Mouse (Mus musculus) MEL (cell line): ENCODE measurements around the gene Cntnap1. TPM values are rescaled to one million over a fixed set of nuclear protein-coding genes. Genes with fewer than 3 reads are reported as not detected.
A peak's percentile ranks its signal among the peaks of the same experiment; 100 is the strongest.

Experiments
- DNase-seq: peaks from one replicate; pipeline ENCODE4 v3.0.0; 2011; ENCODE audit warnings: low read depth, low spot score
- H3K27ac ChIP-seq: 2 replicates; pipeline ENCODE4 v1.5.1; 2012; ENCODE audit warnings: low read depth, mild to moderate bottlenecking, control low read depth, low read length, moderate library complexity; ENCODE audit not compliant: control insufficient read depth
- H3K27me3 ChIP-seq, 2 experiments: fragments of 150-350 bp in 1 of 2; sonication (generic) in 1 of 2; 2 replicates each; pipeline ENCODE4 v1.6.1; 2012; ENCODE audit warnings: low read length in 2 of 2, mild to moderate bottlenecking in 2 of 2, improper control_type of control experiment in 1 of 2, moderate library complexity in 1 of 2; ENCODE audit not compliant: insufficient read depth in 2 of 2, control insufficient read depth in 1 of 2
- H3K36me3 ChIP-seq, 2 experiments: 2 replicates each; pipeline ENCODE4 v1.6.1; 2012 to 2014; ENCODE audit warnings: low read length in 2 of 2, improper control_type of control experiment in 1 of 2, inconsistent platforms in 1 of 2, mild to moderate bottlenecking in 1 of 2; ENCODE audit not compliant: insufficient read depth in 2 of 2, control insufficient read depth in 1 of 2
- H3K4me1 ChIP-seq, 2 experiments: fragments of 150-350 bp in 1 of 2; sonication (generic) in 1 of 2; 2 replicates each; pipeline ENCODE4 v1.6.1; 2012; ENCODE audit warnings: low read length in 2 of 2, improper control_type of control experiment in 1 of 2, mild to moderate bottlenecking in 1 of 2; ENCODE audit not compliant: insufficient read depth in 2 of 2, control insufficient read depth in 1 of 2
- H3K4me3 ChIP-seq, 2 experiments: fragments of 150-350 bp in 1 of 2; sonication (generic) in 1 of 2; 2 replicates each; pipeline ENCODE4 v1.5.1; 2012; ENCODE audit warnings: low read depth in 2 of 2, low read length in 2 of 2, mild to moderate bottlenecking in 2 of 2, moderate library complexity in 2 of 2, control low read depth in 1 of 2, improper control_type of control experiment in 1 of 2; ENCODE audit not compliant: control insufficient read depth in 1 of 2, insufficient read depth in 1 of 2
- H3K79me2 ChIP-seq: 2 replicates; pipeline ENCODE4 v1.6.1; 2012; ENCODE audit warnings: mild to moderate bottlenecking, low read length, moderate library complexity; ENCODE audit not compliant: control insufficient read depth, poor library complexity, insufficient read depth
- H3K9ac ChIP-seq: 2 replicates; pipeline ENCODE4 v1.6.1; 2012; ENCODE audit warnings: low read depth, mild to moderate bottlenecking, control low read depth, low read length, moderate library complexity; ENCODE audit not compliant: control insufficient read depth, poor library complexity, severe bottlenecking
- H3K9me3 ChIP-seq: fragments of 150-350 bp; sonication (generic); replicated peaks from 2 replicates; pipeline ENCODE4 v1.6.1; 2012; ENCODE audit warnings: mild to moderate bottlenecking, low read length, improper control_type of control experiment, moderate library complexity; ENCODE audit not compliant: insufficient read depth
- CHD2 ChIP-seq: IDR thresholded peaks from 2 replicates; pipeline ENCODE4 v1.6.1; 2011; ENCODE audit warnings: low read length, improper control_type of control experiment
- GATA1 ChIP-seq: IDR thresholded peaks from 2 replicates; pipeline ENCODE4 v1.6.1; 2011; ENCODE audit warnings: low read depth, low read length, improper control_type of control experiment
- HCFC1 ChIP-seq: IDR thresholded peaks from 2 replicates; pipeline ENCODE4 v1.6.1; 2012; ENCODE audit warnings: low read depth, mild to moderate bottlenecking, inconsistent platforms, low read length, improper control_type of control experiment, moderate library complexity
- JUND ChIP-seq: IDR thresholded peaks from 2 replicates; pipeline ENCODE4 v1.6.1; 2011; ENCODE audit warnings: low read depth, mild to moderate bottlenecking, improper control_type of control experiment, low read length
- MAZ ChIP-seq: IDR thresholded peaks from 2 replicates; pipeline ENCODE4 v1.6.1; 2012; ENCODE audit warnings: low read depth, mild to moderate bottlenecking, inconsistent platforms, low read length, improper control_type of control experiment
- MYB ChIP-seq: IDR thresholded peaks from 2 replicates; pipeline ENCODE4 v1.6.1; 2011; ENCODE audit warnings: mild to moderate bottlenecking, low read depth, low read length, improper control_type of control experiment
- NELFE ChIP-seq: IDR thresholded peaks from 2 replicates; pipeline ENCODE4 v1.6.1; 2011; ENCODE audit warnings: low read depth, low read length, improper control_type of control experiment
- POLR2A ChIP-seq, 2 experiments: IDR thresholded peaks; 2 replicates each; pipeline ENCODE4 v1.6.1; 2011 to 2012; ENCODE audit warnings: low read length in 2 of 2, mild to moderate bottlenecking in 2 of 2, control low read depth in 1 of 2, improper control_type of control experiment in 1 of 2, low read depth in 1 of 2, moderate library complexity in 1 of 2; ENCODE audit not compliant: control insufficient read depth in 1 of 2, insufficient read depth in 1 of 2, poor library complexity in 1 of 2
- POLR2AphosphoS2 ChIP-seq: IDR thresholded peaks from 2 replicates; pipeline ENCODE4 v1.6.1; 2011; ENCODE audit warnings: low read length, improper control_type of control experiment
- TCF12 ChIP-seq: IDR thresholded peaks from 2 replicates; pipeline ENCODE4 v1.6.1; 2014; ENCODE audit warnings: low read depth, mild to moderate bottlenecking, inconsistent platforms, low read length, improper control_type of control experiment, moderate library complexity
- USF1 ChIP-seq: IDR thresholded peaks from 2 replicates; pipeline ENCODE4 v1.6.1; 2014; ENCODE audit warnings: low read depth, mild to moderate bottlenecking, inconsistent platforms, low read length, improper control_type of control experiment, moderate library complexity
- USF2 ChIP-seq, 2 experiments: IDR thresholded peaks; 2 replicates each; pipeline ENCODE4 v1.6.1; 2011 to 2012; ENCODE audit warnings: improper control_type of control experiment in 2 of 2, low read length in 2 of 2, borderline replicate concordance in 1 of 2, inconsistent platforms in 1 of 2, low read depth in 1 of 2, mild to moderate bottlenecking in 1 of 2; ENCODE audit not compliant: insufficient read depth in 1 of 2
- ZKSCAN1 ChIP-seq: IDR thresholded peaks from 2 replicates; pipeline ENCODE4 v1.6.1; 2012; ENCODE audit warnings: low read depth, mild to moderate bottlenecking, inconsistent platforms, low read length, improper control_type of control experiment, moderate library complexity
- ZMIZ1 ChIP-seq: IDR thresholded peaks from 2 replicates; pipeline ENCODE4 v1.6.1; 2012; ENCODE audit warnings: low read depth, mild to moderate bottlenecking, inconsistent platforms, low read length, improper control_type of control experiment, moderate library complexity
- polyA plus RNA-seq, 2 experiments: library from polyadenylated mRNA; stranded (reverse) in 1 of 2; unstranded in 1 of 2; fragments of >175 nt in 1 of 2; fragments of >200 nt in 1 of 2; gene quantifications; 2 replicates each; pipeline versions ENCODE4 v1.2.1 to v1.2.4; 2012; ENCODE audit warnings: low replicate concordance in 2 of 2, low read depth in 1 of 2; ENCODE audit not compliant: insufficient read length in 2 of 2, insufficient read depth in 1 of 2, missing spikeins in 1 of 2
- total RNA-seq: library from RNA; depleted of rRNA; stranded (reverse); fragments of 300-350 nt; gene quantifications from 2 replicates; pipeline ENCODE4 v1.2.3, GENCODE M21; 2012

Cntnap1 gene
- total and polyA plus RNA-seq, 3 experiments = 0.01 TPM; not detected in 2

DNA sequence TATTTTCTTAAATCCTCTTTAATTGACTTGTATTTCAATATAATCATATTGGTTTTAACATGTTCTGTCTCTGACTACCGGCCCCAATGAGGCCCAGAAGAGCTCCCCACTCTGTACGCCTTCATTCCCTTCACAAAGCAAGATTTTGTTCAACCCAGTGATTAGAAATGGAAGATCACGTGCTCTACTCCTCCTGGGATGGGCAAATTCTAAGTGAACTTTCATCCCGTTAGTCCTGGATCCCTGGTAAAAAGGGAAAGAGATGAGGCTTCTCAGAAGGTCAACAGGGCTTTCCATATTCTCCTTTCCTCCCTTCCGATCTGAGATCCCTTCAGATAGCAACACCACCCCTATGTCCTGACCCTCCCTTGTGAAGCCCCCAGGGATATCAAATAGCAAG is 60.2 kb downstream of the Cntnap1 start:
- Histone ChIP-seq H3K27ac (no peak overlapping the region), H3K79me2 (peaks cover 5% of the 10 kb centered on the region; the same call in 1 of the 2 replicates), H3K36me3 (peaks cover 0 to 16% of the 10 kb centered on the region in 2 experiments; a peak in 2 of 4 replicates), H3K27me3 (peaks cover 0 to 4% of the 10 kb centered on the region in 2 experiments; a peak in 2 of 4 replicates), H3K4me1 (peaks cover 3 to 26% of the 10 kb centered on the region in 2 experiments; a peak in 3 of 4 replicates), H3K9me3 (no peaks in the 10 kb centered on the region), H3K4me3 (no peak overlapping the region), H3K9ac (no peak overlapping the region)
- TF ChIP-seq HCFC1 = no peak
- TF ChIP-seq TCF12 = no peak
- TF ChIP-seq GATA1 = no peak
- TF ChIP-seq USF1 = 0 out of 2 replicates have a peak, but pooled peaks have one; percentile 31
- no peak for TF ChIP-seq JUND
- no peak for DNase-seq

DNA sequence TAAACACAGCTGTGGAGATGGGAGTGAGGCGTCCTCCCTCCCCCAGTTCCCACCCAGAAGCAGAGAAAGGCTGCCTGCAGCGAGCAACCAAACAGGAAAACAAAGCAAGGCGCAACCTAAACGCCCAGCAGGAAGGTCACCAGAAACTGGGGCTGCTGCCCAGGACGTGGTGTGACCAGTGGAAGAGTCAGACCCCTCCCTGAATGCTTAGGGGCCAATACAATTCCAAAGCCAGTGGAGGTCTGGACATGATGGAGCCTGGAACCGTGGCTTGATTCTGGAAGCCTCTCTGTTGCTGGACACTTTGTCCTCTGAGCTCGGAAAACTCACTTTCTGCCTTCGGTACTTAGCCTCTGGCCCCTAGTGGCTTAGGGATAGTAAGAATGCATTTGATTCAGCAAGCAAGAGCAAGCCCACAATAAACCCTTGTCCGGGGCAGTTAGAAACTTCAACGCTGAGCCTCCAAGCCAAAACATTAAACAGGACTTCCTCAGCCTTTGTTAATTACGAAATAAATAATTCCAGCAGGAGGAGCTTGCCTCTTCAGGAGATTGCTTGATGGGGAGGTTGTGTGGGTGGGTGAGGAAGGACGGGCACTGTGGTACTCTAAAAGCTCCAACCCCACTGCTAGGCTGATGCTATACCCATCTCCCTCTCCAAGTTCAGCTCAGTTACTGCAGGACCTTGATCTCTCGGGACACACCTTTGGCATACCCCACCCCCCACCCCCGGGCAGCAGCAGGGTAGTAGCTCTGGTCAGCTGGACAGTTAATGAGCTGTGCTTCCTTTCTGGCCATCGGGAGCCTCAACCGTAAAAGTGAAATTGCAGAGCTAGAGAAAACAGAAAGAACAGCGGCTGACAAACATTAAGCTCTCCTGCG is 60.9 kb downstream of the Cntnap1 start:
- Histone ChIP-seq H3K27ac (no peak overlapping the region), H3K9ac (no peak overlapping the region), H3K36me3 (peaks cover 0 to 14% of the 10 kb centered on the region in 2 experiments; a peak in 2 of 4 replicates), H3K79me2 (no peaks in the 10 kb centered on the region), H3K27me3 (peaks cover 0 to 4% of the 10 kb centered on the region in 2 experiments; a peak in 2 of 4 replicates), H3K4me1 (peaks cover 3 to 26% of the 10 kb centered on the region in 2 experiments; a peak in 3 of 4 replicates), H3K9me3 (no peaks in the 10 kb centered on the region), H3K4me3 (no peak overlapping the region)
- TF ChIP-seq ZKSCAN1 = no peak
- TF ChIP-seq ZMIZ1 = no peak
- TF ChIP-seq POLR2A (IDR thresholded peaks at IDR 0.05; ENCODE audit: control insufficient read depth in 1 of 2, insufficient read depth in 1 of 2, low read depth in 1 of 2, low read length in 2 of 2, poor library complexity in 1 of 2) = no peak
- TF ChIP-seq GATA1 = no peak
- TF ChIP-seq NELFE = no peak
- no peak for TF ChIP-seq MYB
- no peak for TF ChIP-seq CHD2
- no peak for TF ChIP-seq POLR2AphosphoS2
- no peak for TF ChIP-seq MAZ
- no peak for TF ChIP-seq HCFC1
- TF ChIP-seq USF2 (IDR thresholded peaks at IDR 0.05; ENCODE audit: borderline replicate concordance in 1 of 2, insufficient read depth in 1 of 2, low read depth in 1 of 2, low read length in 2 of 2) = no peak
- no peak for DNase-seq
